Mouse (Mus musculus) hindbrain, embryonic 16.5 days (tissue): ENCODE results near the gene Asxl1. TPM values are rescaled to one million over a fixed set of nuclear protein-coding genes. Genes with fewer than 3 reads are reported as not detected.

ENCODE experiments used
- ATAC-seq: fragments of 200-750 bp; cut with Nextera tagmentation; 2 replicates; pipeline ENCODE4 v1.8.0; 2017; ENCODE audit warnings: moderate TSS enrichment, moderate library complexity
- H3K27ac ChIP-seq: fragments of 300-500 bp; sonication (generic); 2 replicates; pipeline ENCODE4 v1.5.1; 2014; ENCODE audit warnings: low read depth, mild to moderate bottlenecking, control low read depth, low read length, moderate library complexity
- H3K27me3 ChIP-seq: fragments of 300-500 bp; sonication (generic); replicated peaks from 2 replicates; pipeline ENCODE4 v1.6.1; 2014; ENCODE audit warnings: low read length; ENCODE audit not compliant: control insufficient read depth, insufficient read depth
- H3K36me3 ChIP-seq: fragments of 300-500 bp; sonication (generic); 2 replicates; pipeline ENCODE4 v1.6.1; 2014; ENCODE audit warnings: mild to moderate bottlenecking, low read length, moderate library complexity, mixed read lengths; ENCODE audit not compliant: control insufficient read depth, insufficient read depth
- H3K4me1 ChIP-seq: fragments of 300-500 bp; sonication (generic); 2 replicates; pipeline ENCODE4 v1.6.1; 2014; ENCODE audit warnings: low read depth, low read length; ENCODE audit not compliant: control insufficient read depth, insufficient read depth
- H3K4me2 ChIP-seq: fragments of 300-500 bp; sonication (generic); 2 replicates; pipeline ENCODE4 v1.6.1; 2014; ENCODE audit warnings: mild to moderate bottlenecking, low read length, control low read depth, moderate library complexity
- H3K4me3 ChIP-seq: fragments of 300-500 bp; sonication (generic); 2 replicates; pipeline ENCODE4 v1.5.1; 2014; ENCODE audit warnings: mild to moderate bottlenecking, low read length, control low read depth, moderate library complexity
- H3K9ac ChIP-seq: fragments of 300-500 bp; sonication (generic); 2 replicates; pipeline ENCODE4 v1.6.1; 2014; ENCODE audit warnings: low read depth, mild to moderate bottlenecking, control low read depth, low read length, moderate library complexity
- H3K9me3 ChIP-seq: fragments of 300-500 bp; sonication (generic); 2 replicates; pipeline ENCODE4 v1.6.1; 2014; ENCODE audit warnings: mild to moderate bottlenecking, low read length, moderate library complexity; ENCODE audit not compliant: control insufficient read depth
- WGBS: fragments of 180-500 bp; shearing (Covaris S2); extraction: QIAGEN DNeasy Blood & Tissue Kit; methylation state at CpG from one replicate; pipeline ENCODE4 v1.1.7; 2014; 5-methylcytosine and 5-hydroxymethylcytosine counted together
- polyA plus RNA-seq: library from polyadenylated mRNA; unstranded; fragments of >200 nt; fragmentation: Nextera tagmentation; extraction: Ambion mirVana; gene quantifications from 2 replicates; pipeline ENCODE4 v1.2.1, GENCODE M21; 2015

Asxl1 gene
- 7.8 and 9.0 TPM in 2 replicates for polyA plus RNA-seq

DNA sequence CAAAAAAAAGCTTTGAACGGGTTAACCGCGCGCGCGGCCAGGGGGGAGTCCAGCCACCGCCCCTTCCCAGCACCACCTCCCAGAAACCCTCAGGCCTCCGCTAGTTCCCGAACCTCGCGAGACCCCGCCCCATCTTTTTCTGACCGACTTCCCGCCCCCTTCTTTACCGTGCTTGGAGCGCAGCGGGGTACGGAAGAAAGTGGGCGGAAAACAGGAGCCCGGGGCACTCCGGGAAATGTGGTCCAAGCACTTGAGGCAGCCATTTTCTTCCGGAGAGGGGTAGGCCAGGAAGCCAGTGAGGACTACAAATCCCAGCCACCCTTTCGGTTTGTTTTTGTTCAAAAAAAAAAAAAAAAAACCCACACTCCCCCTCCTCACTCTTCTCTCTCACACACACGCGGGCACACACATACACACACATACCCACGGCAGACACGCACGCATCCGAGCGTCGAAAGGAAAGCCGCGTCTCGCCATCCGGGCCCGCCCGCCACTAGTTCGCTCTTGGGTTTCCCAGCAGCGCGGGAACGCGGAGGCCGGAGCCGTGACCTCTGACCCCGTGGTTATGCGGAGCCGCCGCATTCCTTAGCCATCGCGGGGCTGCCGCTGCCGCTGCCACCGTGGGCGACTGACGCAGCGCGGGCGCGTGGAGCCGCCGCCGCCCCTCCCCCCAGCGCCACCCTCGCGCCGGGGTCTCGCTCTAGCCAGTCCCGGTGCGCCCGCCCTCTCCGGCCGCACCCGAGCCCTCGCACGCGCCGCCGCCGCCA, at the start of gene Asxl1:
Asxl1 (plus strand) TSS at position 376 of the 767 bp plus-strand sequence.
- H3K4me2 ChIP-seq = peak within 1 kb of the TSS; percentile 66
- no peaks in the 10 kb centered on the region for H3K36me3 ChIP-seq
- H3K9ac ChIP-seq = peak within 1 kb of the TSS; percentile 96
- H3K9me3 ChIP-seq = no peaks in the 10 kb centered on the region
- ATAC-seq = peak; percentile 98
- under 1% methylated on average over 78 of the region's 79 CpGs for WGBS
- peak within 1 kb of the TSS; percentile 98 for H3K27ac ChIP-seq
- H3K4me3 ChIP-seq = peak within 1 kb of the TSS; percentile 92
- H3K4me1 ChIP-seq = peaks cover 32% of the 10 kb centered on the region
- H3K27me3 ChIP-seq = no peaks in the 10 kb centered on the region

DNA sequence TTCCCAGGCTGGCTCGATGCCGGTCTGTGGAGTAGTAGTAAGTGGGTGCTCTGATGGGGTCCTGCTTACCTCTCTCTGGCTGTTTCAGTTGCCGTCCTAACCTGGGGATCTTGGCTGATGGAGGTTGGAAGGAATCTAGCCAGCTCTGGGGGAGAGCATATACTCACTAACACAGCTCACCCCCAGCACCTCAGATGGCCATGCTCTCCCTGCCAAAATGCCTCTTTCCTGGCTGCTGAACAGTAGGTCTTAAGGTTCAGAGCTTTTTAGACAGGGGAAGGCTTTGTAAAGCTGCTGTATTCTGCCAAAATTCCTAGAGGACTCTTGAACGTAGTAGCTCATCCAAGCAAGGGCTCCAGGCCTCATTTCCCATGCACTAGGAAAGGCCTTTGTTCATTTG, 47.9 kb upstream of the Asxl1 start:
- no peaks in the 10 kb centered on the region for H3K9me3 ChIP-seq
- 79% methylated on average over 4 of the region's 4 CpGs for WGBS
- no peak overlapping the region for H3K9ac ChIP-seq
- ATAC-seq = peak; percentile 62; the same call in 1 of the 2 replicates
- no peak overlapping the region for H3K4me2 ChIP-seq
- H3K27ac ChIP-seq = no peak overlapping the region
- peaks cover 2% of the 10 kb centered on the region for H3K4me1 ChIP-seq
- no peaks in the 10 kb centered on the region for H3K36me3 ChIP-seq
- H3K4me3 ChIP-seq = no peak overlapping the region
- no peaks in the 10 kb centered on the region for H3K27me3 ChIP-seq

DNA sequence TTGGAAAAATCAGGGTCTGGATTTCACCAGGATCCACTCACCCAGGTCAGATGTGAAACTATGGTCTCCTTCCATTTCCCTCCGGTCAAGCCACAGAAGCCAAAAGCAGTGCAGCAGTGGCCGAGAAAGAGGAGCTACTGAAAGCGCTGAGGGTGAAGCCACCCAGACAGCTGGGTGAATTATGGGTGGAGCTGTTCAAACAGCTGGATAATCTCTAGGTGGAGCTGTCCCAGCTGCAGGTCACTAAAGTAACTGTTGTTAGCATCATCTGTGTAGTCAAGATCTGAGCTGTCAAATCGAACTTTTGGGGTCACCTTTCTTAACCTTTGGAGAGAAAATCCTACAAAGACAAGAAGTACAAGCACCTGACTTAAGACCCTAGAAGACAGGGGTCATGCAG, 47.2 kb upstream of the Asxl1 start:
- H3K9me3 ChIP-seq = no peaks in the 10 kb centered on the region
- H3K4me1 ChIP-seq = no peaks in the 10 kb centered on the region
- H3K36me3 ChIP-seq = no peaks in the 10 kb centered on the region; the same call in 1 of the 2 replicates
- no peak overlapping the region for H3K4me3 ChIP-seq
- H3K9ac ChIP-seq = no peak overlapping the region
- no peak for ATAC-seq
- H3K4me2 ChIP-seq = no peak overlapping the region
- 80% methylated on average over 4 of the region's 4 CpGs for WGBS
- H3K27ac ChIP-seq = no peak overlapping the region
- no peaks in the 10 kb centered on the region for H3K27me3 ChIP-seq

DNA sequence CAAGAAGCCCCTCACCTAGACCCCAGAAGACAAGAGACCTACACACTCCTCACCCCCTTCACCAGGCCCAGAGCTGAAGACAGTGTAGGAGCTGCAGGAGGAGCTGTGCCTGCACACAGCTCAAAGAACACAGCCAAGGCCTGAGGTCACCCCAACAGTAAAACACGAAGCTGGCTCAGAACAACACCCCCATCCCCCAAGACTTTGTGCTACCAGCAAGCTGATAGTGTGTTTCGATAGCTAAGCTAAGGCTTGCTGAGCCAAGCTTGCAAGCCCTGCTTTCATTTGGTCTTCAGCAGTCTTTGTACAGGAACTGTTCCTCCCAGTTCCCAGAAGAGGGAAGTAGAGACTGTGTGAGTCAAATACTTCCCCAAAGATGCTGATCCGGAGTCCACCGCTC, 46.8 kb upstream of the Asxl1 start:
- no peak overlapping the region for H3K4me3 ChIP-seq
- no peaks in the 10 kb centered on the region for H3K4me1 ChIP-seq
- 71% methylated on average over 4 of the region's 4 CpGs for WGBS
- H3K27me3 ChIP-seq = no peaks in the 10 kb centered on the region
- H3K27ac ChIP-seq = no peak overlapping the region
- ATAC-seq = 0 out of 2 replicates have a peak, but pooled peaks have one; percentile 38
- no peaks in the 10 kb centered on the region; the same call in 1 of the 2 replicates for H3K36me3 ChIP-seq
- H3K9me3 ChIP-seq = no peaks in the 10 kb centered on the region
- no peak overlapping the region for H3K4me2 ChIP-seq
- H3K9ac ChIP-seq = no peak overlapping the region

DNA sequence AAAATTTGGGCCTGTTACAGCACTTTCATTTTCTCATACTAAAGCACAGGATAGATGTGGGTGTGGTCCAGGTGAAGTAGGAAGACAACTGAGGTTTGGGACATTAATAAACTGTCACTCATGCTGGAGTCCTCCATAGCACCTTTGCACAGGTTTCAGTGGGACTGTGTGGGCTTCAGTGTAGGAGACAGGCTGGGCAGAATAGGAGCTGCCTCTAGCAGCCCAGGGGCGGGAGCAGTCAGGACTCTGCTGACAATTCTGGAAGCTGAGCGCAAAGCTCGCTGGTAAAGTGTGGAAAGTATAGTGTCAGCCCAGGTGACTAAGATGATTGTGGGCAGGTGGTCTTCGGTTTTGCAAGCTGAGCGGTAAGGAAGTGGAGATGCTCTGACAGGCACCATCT, 44.5 kb upstream of the Asxl1 start:
- Histone ChIP-seq H3K9ac (no peak overlapping the region), H3K4me3 (no peak overlapping the region), H3K4me2 (no peak overlapping the region), H3K36me3 (no peaks in the 10 kb centered on the region; the same call in 1 of the 2 replicates), H3K4me1 (no peaks in the 10 kb centered on the region; the same call in 1 of the 2 replicates), H3K27me3 (no peaks in the 10 kb centered on the region), H3K9me3 (no peaks in the 10 kb centered on the region), H3K27ac (no peak overlapping the region)
- ATAC-seq = no peak
- WGBS = 94% methylated on average over 5 of the region's 5 CpGs

DNA sequence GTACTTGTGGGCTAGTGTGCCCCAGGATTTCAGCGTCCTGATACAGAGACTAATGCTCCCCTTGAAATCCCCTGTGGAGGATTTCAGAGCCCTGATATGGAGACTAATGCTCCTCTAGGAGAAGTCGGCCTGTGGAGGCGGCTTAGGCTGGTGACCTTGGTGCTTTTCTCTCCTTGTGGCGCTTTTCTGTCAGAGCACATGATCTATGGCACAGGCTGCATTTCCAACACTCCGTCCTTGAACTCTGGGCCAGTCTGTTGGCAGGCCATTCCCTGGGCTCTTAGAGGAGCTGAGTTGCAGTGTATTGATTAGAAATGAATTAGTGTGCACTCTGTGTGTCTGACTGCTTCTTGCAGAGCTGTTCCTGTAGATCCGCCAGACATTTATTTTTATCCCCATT, 40.4 kb upstream of the Asxl1 start:
- H3K4me2 ChIP-seq = no peak overlapping the region
- H3K4me3 ChIP-seq = no peak overlapping the region
- ATAC-seq = 0 out of 2 replicates have a peak, but pooled peaks have one; percentile 40
- H3K36me3 ChIP-seq = no peaks in the 10 kb centered on the region; the same call in 1 of the 2 replicates
- H3K27me3 ChIP-seq = no peaks in the 10 kb centered on the region
- no peak overlapping the region; the same call in 1 of the 2 replicates for H3K27ac ChIP-seq
- WGBS = 69% methylated on average over 6 of the region's 6 CpGs
- no peaks in the 10 kb centered on the region for H3K9me3 ChIP-seq
- no peak overlapping the region for H3K9ac ChIP-seq
- H3K4me1 ChIP-seq = no peaks in the 10 kb centered on the region; the same call in 1 of the 2 replicates

DNA sequence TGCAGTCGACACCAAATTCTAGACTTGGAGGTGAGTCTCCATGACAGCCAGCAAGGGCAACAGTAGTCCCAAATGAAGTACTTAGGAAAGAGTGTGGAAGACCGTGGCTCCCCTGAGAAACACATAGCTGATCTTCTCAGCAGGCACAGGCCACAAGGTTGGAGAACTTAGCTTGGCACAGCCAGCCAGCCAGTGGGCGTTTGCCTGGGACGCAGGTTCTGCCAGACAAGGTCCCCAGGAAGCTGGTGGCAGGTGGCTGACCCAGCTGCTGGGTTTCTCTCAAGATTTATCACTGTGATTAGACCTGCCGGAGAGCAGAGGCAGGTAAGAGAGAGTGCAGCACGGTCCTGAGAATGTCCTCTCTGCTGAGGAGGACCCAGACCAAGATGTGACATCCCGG, 37.0 kb upstream of the Asxl1 start:
- 76% methylated on average over 7 of the region's 7 CpGs for WGBS
- Histone ChIP-seq H3K4me3 (no peak overlapping the region), H3K27ac (no peak overlapping the region), H3K27me3 (no peaks in the 10 kb centered on the region), H3K36me3 (no peaks in the 10 kb centered on the region), H3K4me1 (no peaks in the 10 kb centered on the region; the same call in 1 of the 2 replicates), H3K9me3 (no peaks in the 10 kb centered on the region), H3K4me2 (no peak overlapping the region), H3K9ac (no peak overlapping the region)
- no peak for ATAC-seq

DNA sequence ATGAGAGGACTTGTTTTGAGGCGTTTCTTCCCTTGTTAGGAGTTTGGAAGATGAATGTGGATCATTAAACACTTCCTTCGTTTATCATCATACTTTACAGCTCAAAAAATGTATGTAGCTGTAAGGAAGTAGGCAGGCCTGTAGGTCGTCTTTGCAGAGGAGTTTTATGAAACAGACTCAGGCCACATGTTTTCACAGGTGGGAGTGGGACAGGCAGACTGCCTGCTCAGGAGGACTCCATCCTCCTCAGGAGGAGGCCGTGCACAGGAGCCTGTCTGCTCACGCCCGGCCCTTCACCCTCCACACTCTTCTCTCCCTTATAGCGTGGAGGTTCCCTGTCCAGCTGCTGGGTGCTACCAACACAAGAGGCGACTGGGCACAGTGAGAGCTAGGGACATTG, 36.5 kb upstream of the Asxl1 start:
- ATAC-seq = no peak
- no peak overlapping the region for H3K27ac ChIP-seq
- 80% methylated on average over 8 of the region's 8 CpGs for WGBS

DNA sequence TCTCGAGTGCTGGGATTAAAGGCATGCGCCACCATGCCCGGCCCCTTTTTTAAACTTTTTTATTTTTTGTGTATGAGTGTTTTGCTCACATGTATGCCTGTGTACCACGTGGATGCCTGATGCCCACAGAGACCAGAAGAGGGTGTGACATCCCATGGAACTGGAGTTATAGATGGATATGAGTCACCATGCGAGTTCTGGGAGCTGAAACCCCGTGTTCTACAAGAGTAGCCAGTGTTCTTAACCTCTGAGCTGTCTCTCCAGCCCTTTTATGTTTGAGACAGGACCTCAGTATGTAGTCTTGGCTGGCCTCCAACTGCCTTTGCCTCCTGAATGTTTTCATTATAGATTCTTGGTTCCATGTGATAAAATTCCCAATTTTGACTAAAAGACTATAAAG, 35.4 kb upstream of the Asxl1 start:
- no peak for ATAC-seq
- no peak overlapping the region for H3K9ac ChIP-seq
- WGBS = 71% methylated on average over 6 of the region's 6 CpGs
- no peaks in the 10 kb centered on the region for H3K36me3 ChIP-seq
- H3K27ac ChIP-seq = no peak overlapping the region
- H3K4me2 ChIP-seq = no peak overlapping the region
- no peaks in the 10 kb centered on the region for H3K9me3 ChIP-seq
- H3K27me3 ChIP-seq = no peaks in the 10 kb centered on the region
- no peak overlapping the region for H3K4me3 ChIP-seq
- no peaks in the 10 kb centered on the region; the same call in 1 of the 2 replicates for H3K4me1 ChIP-seq

More for the DNA sequence above, 36.5 kb upstream of the Asxl1 start:
- Histone ChIP-seq H3K4me2 (no peak overlapping the region), H3K4me3 (no peak overlapping the region), H3K9me3 (no peaks in the 10 kb centered on the region), H3K4me1 (no peaks in the 10 kb centered on the region; the same call in 1 of the 2 replicates), H3K27me3 (no peaks in the 10 kb centered on the region), H3K9ac (no peak overlapping the region), H3K36me3 (no peaks in the 10 kb centered on the region)
